Mouse (Mus musculus) liver, embryonic 11.5 days (tissue): ENCODE results near the gene Ugt1a2. TPM values are rescaled to one million over a fixed set of nuclear protein-coding genes. Genes with fewer than 3 reads are reported as not detected.

Experiments used
- ATAC-seq: fragments of 200-750 bp; cut with Nextera tagmentation; replicated peaks from 2 replicates; pipeline ENCODE4 v1.8.0; 2017; ENCODE audit warnings: moderate number of reproducible peaks, mild to moderate bottlenecking, moderate TSS enrichment, moderate library complexity; ENCODE audit not compliant: low FRiP score
- DNase-seq: peaks from one replicate; pipeline ENCODE4 v3.0.0-alpha.2; 2017; ENCODE audit warnings: low spot score
- H3K27ac ChIP-seq: fragments of 300-500 bp; sonication (generic); 2 replicates; pipeline ENCODE4 v1.5.1; 2014; ENCODE audit warnings: mild to moderate bottlenecking, low read depth, low read length, control low read depth
- H3K27me3 ChIP-seq: fragments of 300-500 bp; sonication (generic); replicated peaks from 2 replicates; pipeline ENCODE4 v1.6.1; 2014; ENCODE audit warnings: low read length, mixed read lengths; ENCODE audit not compliant: control insufficient read depth, insufficient read depth
- H3K36me3 ChIP-seq: fragments of 300-500 bp; sonication (generic); 2 replicates; pipeline ENCODE4 v1.6.1; 2014; ENCODE audit warnings: mild to moderate bottlenecking, low read length, moderate library complexity, mixed read lengths; ENCODE audit not compliant: control insufficient read depth, insufficient read depth
- H3K4me1 ChIP-seq: fragments of 300-500 bp; sonication (generic); replicated peaks from 2 replicates; pipeline ENCODE4 v1.6.1; 2014; ENCODE audit warnings: low read length, mixed read lengths; ENCODE audit not compliant: control insufficient read depth, insufficient read depth
- H3K4me2 ChIP-seq: fragments of 300-500 bp; sonication (generic); 2 replicates; pipeline ENCODE4 v1.6.1; 2014; ENCODE audit warnings: mild to moderate bottlenecking, control low read depth, moderate library complexity
- H3K4me3 ChIP-seq: fragments of 300-500 bp; sonication (generic); 2 replicates; pipeline ENCODE4 v1.5.1; 2014; ENCODE audit warnings: low read depth, low read length, control low read depth
- H3K9ac ChIP-seq: fragments of 300-500 bp; sonication (generic); 2 replicates; pipeline ENCODE4 v1.6.1; 2014; ENCODE audit warnings: low read depth, low read length, control low read depth
- H3K9me3 ChIP-seq: fragments of 300-500 bp; sonication (generic); 2 replicates; pipeline ENCODE4 v1.6.1; 2016; ENCODE audit warnings: low read length, inconsistent platforms, mixed read lengths; ENCODE audit not compliant: control insufficient read depth
- WGBS: fragments of 180-500 bp; shearing (Covaris S2); extraction: QIAGEN DNeasy Blood & Tissue Kit; methylation state at CpG from one replicate; pipeline ENCODE4 v1.1.7; 2014; 5-methylcytosine and 5-hydroxymethylcytosine counted together
- polyA plus RNA-seq: library from polyadenylated mRNA; unstranded; fragments of >200 nt; fragmentation: Nextera tagmentation; extraction: Ambion mirVana; gene quantifications from 2 replicates; pipeline ENCODE4 v1.2.1, GENCODE M21; 2014

Ugt1a2 gene
- polyA plus RNA-seq, 1 experiment from 2014 or later, result not detected

DNA sequence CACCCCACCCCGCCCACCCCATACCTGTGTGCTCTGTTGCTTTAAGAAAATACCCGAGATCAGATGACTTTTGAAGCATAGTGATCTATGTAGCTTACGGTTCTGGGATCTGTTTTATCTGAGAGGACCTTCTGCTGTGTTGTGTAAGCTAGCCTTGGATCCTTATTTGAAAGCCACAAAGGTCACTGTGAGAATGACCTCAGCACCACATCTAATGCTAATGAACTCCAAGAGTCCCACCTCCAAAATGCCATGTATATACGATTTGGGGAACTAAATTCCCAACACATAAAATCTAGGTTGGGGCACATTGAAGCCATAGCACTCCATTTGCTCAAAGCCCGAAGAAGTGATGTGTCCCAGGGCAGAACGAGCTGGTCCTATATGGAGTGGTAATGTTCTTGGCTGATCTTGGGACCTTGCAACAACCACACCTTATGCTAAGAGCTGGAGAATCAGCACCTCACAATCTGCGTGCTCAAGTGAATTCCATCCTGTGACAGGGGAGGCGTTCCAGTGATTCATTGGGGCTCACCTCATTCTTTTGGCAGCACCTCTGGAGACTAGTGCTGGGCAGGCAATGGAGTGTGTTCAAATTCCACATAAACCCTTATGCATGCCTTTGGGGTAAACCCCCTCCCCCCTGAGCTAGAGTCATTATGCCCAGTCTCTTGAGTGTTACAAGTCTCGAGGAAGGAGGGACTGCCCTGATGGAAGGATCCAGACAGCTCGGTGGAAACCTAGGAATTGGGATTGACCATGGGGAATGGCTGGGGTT lies 56.7 kb downstream of the Ugt1a2 start:
- ATAC-seq (no peak), DNase-seq (no peak)
- 72% methylated on average over 10 of the region's 10 CpGs for WGBS
- Histone ChIP-seq H3K9me3 (peaks cover 55% of the 10 kb centered on the region), H3K4me3 (no peak overlapping the region), H3K4me1 (peaks cover 29% of the 10 kb centered on the region), H3K27ac (no peak overlapping the region), H3K27me3 (no peaks in the 10 kb centered on the region), H3K36me3 (peaks cover 15% of the 10 kb centered on the region), H3K4me2 (no peak overlapping the region), H3K9ac (no peak overlapping the region)

DNA sequence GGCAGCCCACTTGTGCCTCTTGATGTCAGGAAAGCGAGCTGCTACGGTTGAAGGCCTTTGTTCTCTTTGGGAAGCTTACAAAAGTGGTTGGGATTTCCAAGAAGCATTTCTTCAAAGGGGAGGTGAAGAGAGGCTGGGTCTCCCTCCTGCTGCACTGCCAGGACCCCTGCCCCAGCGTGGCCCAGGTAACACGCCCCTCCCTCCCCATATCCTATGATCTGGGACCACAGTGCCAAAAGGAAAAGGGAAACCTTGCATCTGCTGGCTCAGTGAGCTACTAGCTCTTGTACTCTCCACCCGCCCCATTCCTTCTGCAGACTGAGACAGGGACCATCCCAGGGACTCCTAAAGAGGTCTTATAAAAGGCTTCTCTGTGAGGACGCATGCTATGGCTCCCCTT lies 57.3 kb downstream of the Ugt1a2 start:
- H3K4me3 ChIP-seq, result no peak overlapping the region
- H3K9me3 ChIP-seq, result peaks cover 49% of the 10 kb centered on the region
- H3K4me1 ChIP-seq, result peaks cover 35% of the 10 kb centered on the region
- 79% methylated on average over 6 of the region's 6 CpGs for WGBS
- no peak overlapping the region for H3K9ac ChIP-seq
- H3K27me3 ChIP-seq, result no peaks in the 10 kb centered on the region
- no peak overlapping the region for H3K27ac ChIP-seq
- H3K4me2 ChIP-seq, result no peak overlapping the region
- H3K36me3 ChIP-seq, result peaks cover 21% of the 10 kb centered on the region
- DNase-seq, result no peak
- ATAC-seq, result no peak

DNA sequence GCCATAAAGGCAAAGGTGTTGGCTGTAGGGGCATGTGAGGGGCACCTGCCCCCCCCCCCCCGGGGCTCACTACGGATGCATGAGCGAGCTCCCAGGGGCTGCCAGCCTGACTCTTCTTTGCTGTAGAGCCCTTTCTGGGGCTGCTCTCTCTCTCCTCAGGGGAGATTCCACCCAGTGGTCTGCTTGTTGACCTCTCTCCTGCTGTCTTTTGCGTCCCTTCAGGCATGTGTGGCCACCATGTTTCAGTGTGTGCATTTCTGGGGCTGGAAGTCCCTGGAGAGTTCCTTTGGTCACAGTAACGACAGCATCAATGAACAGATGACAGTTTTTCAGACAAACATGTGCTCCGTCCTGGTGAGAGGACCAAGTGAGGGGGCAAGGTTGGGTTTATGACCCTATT lies 58.0 kb downstream of the Ugt1a2 start:
- no peak overlapping the region for H3K27ac ChIP-seq
- H3K9me3 ChIP-seq, result peaks cover 44% of the 10 kb centered on the region
- peaks cover 35% of the 10 kb centered on the region for H3K4me1 ChIP-seq
- DNase-seq (no peak), ATAC-seq (no peak)
- no peak overlapping the region for H3K4me3 ChIP-seq
- no peak overlapping the region for H3K4me2 ChIP-seq
- peaks cover 28% of the 10 kb centered on the region for H3K36me3 ChIP-seq
- H3K9ac ChIP-seq, result no peak overlapping the region
- H3K27me3 ChIP-seq, result no peaks in the 10 kb centered on the region
- WGBS, result 69% methylated on average over 6 of the region's 6 CpGs

DNA sequence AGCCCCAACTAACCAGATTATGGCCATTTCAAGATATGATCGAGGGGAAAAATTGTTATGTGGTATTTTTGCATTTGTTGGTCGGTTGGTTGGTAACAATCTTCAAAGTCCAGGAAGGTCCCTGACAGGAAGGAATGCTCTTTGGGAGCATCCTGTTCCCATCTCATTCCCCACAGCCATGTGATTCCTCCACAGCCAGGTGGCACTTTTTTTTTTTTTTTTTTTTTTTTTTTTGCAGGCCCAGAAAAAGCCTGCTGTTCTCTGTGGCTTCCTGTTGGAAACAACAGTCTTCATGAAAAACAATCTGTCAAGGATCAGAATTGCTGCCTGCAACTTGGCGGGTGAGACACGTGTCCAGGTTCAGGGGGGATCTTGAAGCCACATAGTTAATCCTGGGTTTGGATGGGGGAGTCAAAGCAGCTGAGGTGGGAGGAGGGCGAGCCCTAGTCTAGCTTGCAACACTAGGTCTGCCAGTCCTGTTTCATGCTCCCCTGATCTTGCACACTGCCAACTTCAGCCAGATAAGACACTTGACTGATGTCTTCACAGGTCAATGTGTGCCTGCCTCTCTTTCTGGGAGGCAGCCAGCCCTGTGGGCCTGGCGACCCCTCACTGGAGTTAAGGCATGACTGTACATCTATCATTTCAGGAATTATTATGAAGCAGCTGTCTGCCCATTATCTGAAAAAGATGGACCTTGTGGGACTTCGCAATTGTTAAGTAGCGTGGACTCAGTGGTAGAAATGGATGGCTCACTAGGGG lies 58.7 kb downstream of the Ugt1a2 start:
- peaks cover 35% of the 10 kb centered on the region for H3K36me3 ChIP-seq
- no peaks in the 10 kb centered on the region for H3K27me3 ChIP-seq
- ATAC-seq (peak; percentile 10), DNase-seq (peak; percentile 84)
- H3K4me2 ChIP-seq, result no peak overlapping the region
- no peak overlapping the region for H3K4me3 ChIP-seq
- WGBS, result 58% methylated on average over 8 of the region's 8 CpGs
- H3K4me1 ChIP-seq, result peaks cover 35% of the 10 kb centered on the region
- H3K9ac ChIP-seq, result no peak overlapping the region
- H3K9me3 ChIP-seq, result peaks cover 41% of the 10 kb centered on the region
- no peak overlapping the region for H3K27ac ChIP-seq

DNA sequence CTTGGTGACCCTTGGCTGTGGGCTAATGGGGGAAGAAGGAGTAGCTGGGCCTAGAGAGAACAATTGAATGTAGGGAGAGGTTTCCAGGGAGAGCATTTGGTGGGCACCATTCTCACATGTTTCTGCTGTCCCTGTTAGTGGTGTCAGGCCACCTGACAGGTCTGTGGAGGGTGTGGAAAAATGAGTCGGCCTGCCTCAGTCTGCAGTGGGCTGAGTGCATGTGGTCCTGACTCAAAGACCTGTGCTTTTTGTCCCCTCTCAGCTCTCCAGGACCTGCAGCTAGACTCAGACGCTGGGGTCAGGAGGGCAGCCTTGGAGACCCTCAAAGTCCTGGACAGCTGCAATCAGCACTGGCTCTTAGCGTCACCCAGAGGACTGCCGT lies 59.2 kb downstream of the Ugt1a2 start:
- no peak overlapping the region for H3K4me2 ChIP-seq
- DNase-seq, result no peak
- H3K36me3 ChIP-seq, result peaks cover 41% of the 10 kb centered on the region
- H3K4me1 ChIP-seq, result peaks cover 35% of the 10 kb centered on the region
- peak; percentile 9 for ATAC-seq
- H3K27ac ChIP-seq, result no peak overlapping the region; the same call in 1 of the 2 replicates
- peaks cover 39% of the 10 kb centered on the region for H3K9me3 ChIP-seq
- no peak overlapping the region for H3K9ac ChIP-seq
- no peak overlapping the region for H3K4me3 ChIP-seq
- no peaks in the 10 kb centered on the region for H3K27me3 ChIP-seq
- 69% methylated on average over 4 of the region's 4 CpGs for WGBS

DNA sequence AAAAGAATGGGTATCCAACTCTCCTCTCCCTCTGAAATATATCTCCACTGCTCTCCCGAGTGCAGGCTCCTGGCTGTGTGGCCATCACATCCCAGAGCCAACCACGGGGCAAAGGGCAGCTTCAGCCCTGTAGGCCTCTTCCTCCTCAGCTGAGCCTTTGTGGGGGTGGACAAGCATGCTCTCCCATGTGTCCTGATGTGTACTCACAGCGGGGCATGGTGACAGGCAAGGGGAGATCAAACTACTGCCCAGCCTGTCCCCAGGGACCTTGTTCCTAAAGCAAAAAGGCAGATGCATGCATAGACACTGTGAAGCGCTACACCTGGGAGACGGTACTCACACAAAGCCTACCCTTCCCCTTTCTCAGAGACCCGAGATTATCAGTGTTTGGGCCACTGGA lies 59.7 kb downstream of the Ugt1a2 start:
- DNase-seq (no peak), ATAC-seq (peak; percentile 27)
- WGBS, result 73% methylated on average over 6 of the region's 6 CpGs
- H3K9me3 ChIP-seq, result peaks cover 34% of the 10 kb centered on the region
- peaks cover 35% of the 10 kb centered on the region for H3K4me1 ChIP-seq
- no peak overlapping the region; the same call in 1 of the 2 replicates for H3K27ac ChIP-seq
- H3K4me2 ChIP-seq, result no peak overlapping the region
- H3K9ac ChIP-seq, result no peak overlapping the region
- peaks cover 45% of the 10 kb centered on the region for H3K36me3 ChIP-seq
- H3K4me3 ChIP-seq, result no peak overlapping the region
- H3K27me3 ChIP-seq, result no peaks in the 10 kb centered on the region

DNA sequence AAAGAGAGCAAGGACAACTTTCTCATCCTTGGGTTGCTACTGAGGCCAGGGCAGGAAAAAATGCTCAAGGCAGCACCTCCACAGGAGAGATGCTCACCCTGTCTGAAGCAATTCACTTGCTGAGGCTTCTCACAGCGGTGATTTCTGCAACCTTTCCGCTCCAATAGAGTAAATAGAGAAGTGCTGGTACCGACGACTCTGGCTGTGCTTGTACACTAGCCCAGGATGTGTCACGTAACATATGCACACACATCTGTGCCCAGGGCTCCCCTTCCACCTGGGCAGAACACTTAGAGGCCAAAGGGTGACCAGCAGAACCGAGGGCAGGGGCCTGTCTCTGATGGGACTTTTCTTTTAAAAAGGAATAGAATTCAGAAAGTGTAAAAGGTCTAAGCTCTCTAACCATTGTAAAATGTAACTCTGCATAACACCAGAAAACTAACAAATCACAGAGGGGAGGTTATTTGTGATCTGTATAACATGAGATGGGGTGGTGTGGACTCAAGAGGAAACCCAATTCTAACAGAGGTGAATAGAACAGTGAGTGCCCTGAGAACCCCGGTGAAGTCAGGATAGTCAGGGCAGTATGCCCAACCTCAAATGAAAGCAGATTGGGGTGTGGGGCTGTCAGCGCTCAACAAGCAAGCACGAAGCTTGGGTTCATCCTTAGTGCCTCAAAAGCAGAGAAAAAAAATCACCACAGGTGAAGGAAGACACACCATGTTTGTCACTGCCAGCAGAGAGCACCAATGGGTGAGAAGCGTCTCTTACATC lies 60.4 kb downstream of the Ugt1a2 start:
- H3K4me1 ChIP-seq, result peaks cover 35% of the 10 kb centered on the region
- H3K27ac ChIP-seq, result no peak overlapping the region
- H3K4me3 ChIP-seq, result no peak overlapping the region
- 78% methylated on average over 10 of the region's 10 CpGs for WGBS
- H3K9ac ChIP-seq, result no peak overlapping the region
- DNase-seq, result no peak
- H3K36me3 ChIP-seq, result peaks cover 52% of the 10 kb centered on the region
- H3K9me3 ChIP-seq, result peaks cover 33% of the 10 kb centered on the region
- ATAC-seq, result 0 out of 2 replicates have a peak, but pooled peaks have one; percentile 0
- H3K27me3 ChIP-seq, result no peaks in the 10 kb centered on the region
- H3K4me2 ChIP-seq, result no peak overlapping the region

DNA sequence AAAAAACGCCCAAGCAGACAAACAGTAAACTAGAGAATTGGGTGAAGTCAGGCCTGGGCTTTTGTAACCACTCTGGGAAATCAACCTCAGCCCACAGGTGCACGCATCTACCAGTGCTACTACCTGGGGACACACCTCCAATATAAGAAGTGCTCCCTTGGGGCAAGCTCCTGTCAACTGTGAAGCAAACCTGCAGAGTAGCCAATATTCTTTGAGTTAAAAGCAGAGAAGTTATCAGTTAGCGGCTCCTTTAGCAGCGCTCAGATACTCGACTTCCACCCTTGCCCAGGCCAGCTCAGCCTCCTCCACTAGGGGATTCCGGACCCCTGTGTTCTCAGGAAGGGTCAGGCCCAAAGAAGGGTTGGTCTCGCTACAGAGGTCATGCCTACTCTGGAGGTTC lies 61.3 kb downstream of the Ugt1a2 start:
- ATAC-seq, result peak; percentile 8
- WGBS, result 84% methylated on average over 7 of the region's 7 CpGs
- no peak overlapping the region for H3K27ac ChIP-seq

More for the DNA sequence above, 61.3 kb downstream of the Ugt1a2 start:
- Histone ChIP-seq H3K9ac (no peak overlapping the region), H3K4me3 (no peak overlapping the region), H3K27me3 (no peaks in the 10 kb centered on the region), H3K36me3 (peaks cover 61% of the 10 kb centered on the region), H3K4me2 (no peak overlapping the region), H3K4me1 (peaks cover 35% of the 10 kb centered on the region), H3K9me3 (peaks cover 27% of the 10 kb centered on the region)
- DNase-seq, result no peak
